Mouse (Mus musculus) embryonic facial prominence, embryonic 14.5 days (tissue): ENCODE results near the gene Med13l. TPM values are rescaled to one million over a fixed set of nuclear protein-coding genes. Genes with fewer than 3 reads are reported as not detected.
A peak's percentile ranks its signal among the peaks of the same experiment; 100 is the strongest.

ENCODE experiments used
- ATAC-seq: fragments of 200-750 bp; cut with Nextera tagmentation; 2 replicates; pipeline ENCODE4 v1.8.0; 2017; ENCODE audit warnings: low read depth, moderate number of reproducible peaks, moderate TSS enrichment
- DNase-seq: peaks from one replicate; pipeline ENCODE4 v3.0.0-alpha.2; 2015; ENCODE audit warnings: low spot score
- H3K27ac ChIP-seq: fragments of 300-500 bp; sonication (generic); replicated peaks from 2 replicates; pipeline ENCODE4 v1.5.1; 2014; ENCODE audit warnings: low read depth, mild to moderate bottlenecking, low read length, moderate library complexity
- H3K27me3 ChIP-seq: fragments of 300-500 bp; sonication (generic); replicated peaks from 2 replicates; pipeline ENCODE4 v1.6.1; 2014; ENCODE audit warnings: low read length; ENCODE audit not compliant: control insufficient read depth, insufficient read depth
- H3K36me3 ChIP-seq: fragments of 300-500 bp; sonication (generic); 2 replicates; pipeline ENCODE4 v1.6.1; 2014; ENCODE audit warnings: low read length, mixed read lengths; ENCODE audit not compliant: control insufficient read depth, insufficient read depth
- H3K4me1 ChIP-seq: fragments of 300-500 bp; sonication (generic); 2 replicates; pipeline ENCODE4 v1.6.1; 2014; ENCODE audit warnings: antibody characterized with exemption, low read length; ENCODE audit not compliant: control insufficient read depth, insufficient read depth
- H3K4me2 ChIP-seq: fragments of 300-500 bp; sonication (generic); 2 replicates; pipeline ENCODE4 v1.6.1; 2014; ENCODE audit warnings: low read depth, mild to moderate bottlenecking, low read length, moderate library complexity, mixed read lengths
- H3K4me3 ChIP-seq: fragments of 300-500 bp; sonication (generic); 2 replicates; pipeline ENCODE4 v1.5.1; 2014; ENCODE audit warnings: low read depth, mild to moderate bottlenecking, low read length
- H3K9ac ChIP-seq: fragments of 300-500 bp; sonication (generic); 2 replicates; pipeline ENCODE4 v1.6.1; 2014; ENCODE audit warnings: low read depth, mild to moderate bottlenecking, low read length, moderate library complexity, mixed read lengths
- H3K9me3 ChIP-seq: fragments of 300-500 bp; sonication (generic); 2 replicates; pipeline ENCODE4 v1.6.1; 2016; ENCODE audit warnings: low read length; ENCODE audit not compliant: control insufficient read depth
- WGBS: fragments of 180-500 bp; shearing (Covaris S2); extraction: QIAGEN DNeasy Blood & Tissue Kit; methylation state at CpG from one replicate; pipeline ENCODE4 v1.1.7; 2014; 5-methylcytosine and 5-hydroxymethylcytosine counted together
- polyA plus RNA-seq: library from polyadenylated mRNA; unstranded; fragments of >200 nt; fragmentation: Nextera tagmentation; extraction: Ambion mirVana; gene quantifications from 2 replicates; pipeline ENCODE4 v1.2.1, GENCODE M21; 2014

The Med13l gene
- polyA plus RNA-seq, 1 experiment from 2014 or later = 16.5 TPM

DNA sequence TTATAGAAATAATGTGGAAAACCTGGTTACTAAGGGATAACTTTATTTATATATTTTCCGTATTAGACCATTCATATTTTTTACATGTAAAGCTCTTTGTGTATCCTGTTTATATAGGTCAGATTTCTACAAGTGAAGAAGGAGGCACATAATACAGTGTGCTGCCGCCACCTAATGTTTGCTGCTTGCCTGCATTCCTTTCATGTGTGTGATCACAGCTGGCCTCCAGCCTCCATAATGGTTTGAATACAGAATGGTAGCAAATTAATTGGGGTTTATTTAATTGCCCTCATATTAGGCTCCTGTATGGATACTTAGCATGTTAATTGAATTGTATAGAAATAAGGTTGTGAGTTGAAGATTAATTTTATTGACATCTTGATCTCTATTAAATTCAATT lies 94.5 kb downstream of the Med13l start:
- DNase-seq (peak; percentile 62), ATAC-seq (peak; percentile 56; the same call in 1 of the 2 replicates)
- Histone ChIP-seq H3K4me1 (peaks cover 3% of the 10 kb centered on the region; the same call in 1 of the 2 replicates), H3K27me3 (no peaks in the 10 kb centered on the region), H3K9me3 (no peaks in the 10 kb centered on the region), H3K4me2 (no peak overlapping the region), H3K27ac (no peak overlapping the region), H3K9ac (no peak overlapping the region), H3K4me3 (no peak overlapping the region), H3K36me3 (no peaks in the 10 kb centered on the region)
- WGBS = 33% methylated on average over 2 of the region's 2 CpGs

DNA sequence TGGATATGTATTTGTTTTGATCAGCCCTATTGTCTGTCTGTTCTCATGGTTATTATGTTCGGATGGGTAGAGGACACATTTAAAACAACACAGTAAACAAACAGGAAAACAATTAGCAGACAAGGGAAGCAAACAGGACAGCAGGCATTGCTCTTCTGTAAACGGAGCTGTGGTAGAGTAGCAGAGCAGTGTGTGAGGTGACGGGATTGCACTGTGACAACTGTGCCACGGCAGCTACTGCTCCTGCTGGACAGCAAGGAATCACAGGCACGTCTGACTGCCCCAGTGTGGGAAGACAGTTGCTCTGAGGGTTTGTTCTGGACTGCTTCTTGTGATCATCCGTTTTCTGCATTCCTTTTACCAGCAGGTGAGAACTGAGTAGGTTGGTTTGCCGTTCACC lies 94.9 kb downstream of the Med13l start:
- no peak overlapping the region for H3K4me3 ChIP-seq
- H3K4me2 ChIP-seq = no peak overlapping the region
- peaks cover 3% of the 10 kb centered on the region; the same call in 1 of the 2 replicates for H3K4me1 ChIP-seq
- 0 out of 2 replicates have a peak overlapping the region, but pooled peaks have one; percentile 9 for H3K27ac ChIP-seq
- H3K9me3 ChIP-seq = no peaks in the 10 kb centered on the region
- no peak for DNase-seq
- H3K36me3 ChIP-seq = no peaks in the 10 kb centered on the region
- 69% methylated on average over 7 of the region's 7 CpGs for WGBS
- H3K27me3 ChIP-seq = no peaks in the 10 kb centered on the region
- no peak overlapping the region for H3K9ac ChIP-seq
- no peak for ATAC-seq

DNA sequence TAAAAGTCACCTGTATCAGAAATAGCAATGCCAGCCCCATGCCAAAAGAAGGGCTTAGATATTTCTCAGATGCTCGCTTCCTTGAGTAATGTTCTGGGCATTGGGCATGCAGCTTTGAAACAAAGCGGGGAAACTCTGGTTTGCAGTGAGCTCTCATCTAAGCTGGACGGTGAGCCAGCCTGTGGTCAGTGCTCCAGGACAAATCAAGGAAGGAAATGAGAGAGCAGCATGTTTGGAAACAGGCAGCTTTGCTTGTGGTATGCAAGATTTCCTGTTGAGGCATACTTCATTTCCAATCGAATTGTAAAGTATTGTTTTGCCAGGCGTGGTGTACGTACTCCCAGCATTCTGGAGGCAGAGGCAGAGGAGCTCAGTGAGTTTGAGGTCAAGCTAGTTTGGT lies 95.5 kb downstream of the Med13l start:
- no peak overlapping the region for H3K4me3 ChIP-seq
- H3K4me2 ChIP-seq = no peak overlapping the region
- no peak overlapping the region for H3K27ac ChIP-seq
- H3K27me3 ChIP-seq = no peaks in the 10 kb centered on the region
- peaks cover 3% of the 10 kb centered on the region; the same call in 1 of the 2 replicates for H3K4me1 ChIP-seq
- ATAC-seq = no peak
- no peaks in the 10 kb centered on the region for H3K36me3 ChIP-seq
- WGBS = 75% methylated on average over 6 of the region's 6 CpGs
- DNase-seq = no peak
- no peak overlapping the region for H3K9ac ChIP-seq
- H3K9me3 ChIP-seq = no peaks in the 10 kb centered on the region

DNA sequence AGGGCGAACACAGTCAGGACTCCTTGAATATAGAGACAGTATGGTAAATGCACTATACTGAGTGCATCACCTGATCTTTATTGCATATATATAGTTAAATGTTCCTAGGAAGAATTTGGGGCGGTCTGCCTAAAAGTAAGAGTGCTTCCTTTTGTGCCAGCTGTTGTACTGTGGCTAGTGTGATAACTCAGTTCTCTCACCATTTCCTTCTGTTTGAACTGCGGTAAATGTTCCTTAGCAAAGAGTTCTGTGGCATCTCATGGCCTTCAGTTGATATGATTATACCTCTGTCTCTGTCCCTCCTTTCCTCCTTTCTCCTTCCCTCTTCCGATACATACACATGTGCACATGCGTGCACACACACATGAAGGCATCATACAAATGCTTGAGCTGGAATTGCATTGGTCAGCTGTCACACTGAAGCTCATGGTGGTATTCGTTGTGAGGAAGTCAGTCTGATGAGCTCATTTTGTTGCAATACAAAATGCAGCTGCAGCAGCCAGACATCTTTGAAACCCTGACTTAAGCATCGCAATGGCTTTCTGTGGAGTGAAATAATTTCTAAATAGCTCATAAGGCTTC lies 97.9 kb downstream of the Med13l start:
- Histone ChIP-seq H3K4me3 (no peak overlapping the region), H3K4me2 (no peak overlapping the region), H3K4me1 (no peaks in the 10 kb centered on the region), H3K9me3 (no peaks in the 10 kb centered on the region), H3K27me3 (no peaks in the 10 kb centered on the region), H3K27ac (no peak overlapping the region), H3K9ac (no peak overlapping the region), H3K36me3 (no peaks in the 10 kb centered on the region)
- ATAC-seq (no peak), DNase-seq (no peak)
- WGBS = 83% methylated on average over 7 of the region's 7 CpGs

DNA sequence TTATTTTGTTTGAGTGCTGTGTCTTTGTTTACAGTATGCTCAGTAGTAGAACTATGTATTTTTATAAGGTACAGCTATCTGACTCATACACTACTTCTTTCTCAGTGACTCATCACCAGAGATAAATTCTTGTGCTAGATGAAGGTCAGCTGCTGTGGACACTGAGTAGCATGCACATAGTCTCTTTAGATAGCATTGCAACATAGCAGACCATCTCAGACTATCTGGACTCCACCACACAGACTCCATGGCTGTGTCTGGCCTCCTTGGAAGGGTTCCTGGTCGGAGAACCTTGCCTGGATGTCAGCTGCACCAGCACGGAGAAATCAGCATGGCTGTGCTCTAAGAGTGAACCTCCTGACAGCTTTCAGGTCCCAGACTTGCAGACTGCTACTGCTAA lies 99.2 kb downstream of the Med13l start:
- no peak for ATAC-seq
- no peaks in the 10 kb centered on the region for H3K27me3 ChIP-seq
- no peak for DNase-seq
- H3K36me3 ChIP-seq = no peaks in the 10 kb centered on the region
- no peaks in the 10 kb centered on the region for H3K9me3 ChIP-seq
- H3K4me1 ChIP-seq = no peaks in the 10 kb centered on the region
- no peak overlapping the region for H3K27ac ChIP-seq
- H3K4me2 ChIP-seq = no peak overlapping the region
- 72% methylated on average over 2 of the region's 2 CpGs for WGBS
- H3K4me3 ChIP-seq = no peak overlapping the region
- no peak overlapping the region for H3K9ac ChIP-seq

DNA sequence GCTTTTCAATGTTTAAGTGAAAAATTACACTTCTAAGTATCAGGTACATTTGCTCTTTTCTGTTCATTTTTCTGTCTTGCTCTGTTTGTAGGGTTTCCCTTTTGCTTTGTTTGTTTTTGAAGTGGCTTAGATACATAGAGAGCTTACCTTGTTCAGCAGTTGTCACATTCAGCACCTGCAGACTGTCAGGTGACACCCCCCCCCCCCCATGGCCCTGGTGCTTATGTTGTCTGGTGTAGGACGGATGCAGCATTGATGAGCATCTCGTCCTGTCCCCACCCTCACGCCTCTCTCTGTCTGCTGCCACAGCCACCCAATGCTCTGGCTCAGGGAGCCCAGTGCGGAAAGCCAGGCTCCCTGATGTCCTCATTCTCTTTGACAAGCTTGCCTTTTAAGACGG lies 101.3 kb downstream of the Med13l start:
- Histone ChIP-seq H3K4me2 (no peak overlapping the region), H3K9ac (no peak overlapping the region), H3K27ac (no peak overlapping the region), H3K9me3 (no peaks in the 10 kb centered on the region), H3K27me3 (no peaks in the 10 kb centered on the region), H3K4me1 (peaks cover 9% of the 10 kb centered on the region), H3K36me3 (0 out of 2 replicates have a peak, but pooled peaks cover 4% of the 10 kb centered on the region), H3K4me3 (no peak overlapping the region)
- WGBS = 73% methylated on average over 5 of the region's 5 CpGs
- no peak for ATAC-seq
- DNase-seq = no peak

DNA sequence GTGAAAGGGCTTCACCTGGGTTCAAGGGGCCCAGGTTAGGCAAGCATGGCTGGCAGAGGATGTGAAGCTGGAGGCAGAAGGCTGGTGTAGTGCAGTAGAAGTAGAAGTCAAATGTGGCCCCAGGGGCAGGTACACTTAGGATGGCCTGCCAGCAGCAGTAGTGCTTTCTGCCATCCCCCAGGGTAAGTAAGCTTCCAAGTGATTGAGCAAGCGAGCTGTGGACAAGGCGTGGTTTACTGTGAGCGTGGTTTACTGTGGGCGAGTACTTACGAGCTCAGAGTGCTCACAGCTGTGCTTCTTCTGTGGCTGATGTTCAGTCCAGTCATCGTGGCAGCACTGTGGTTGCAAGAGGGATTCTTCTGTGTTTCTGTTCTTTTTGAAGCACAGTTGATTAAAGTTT lies 103.5 kb downstream of the Med13l start:
- no peak for ATAC-seq

DNA sequence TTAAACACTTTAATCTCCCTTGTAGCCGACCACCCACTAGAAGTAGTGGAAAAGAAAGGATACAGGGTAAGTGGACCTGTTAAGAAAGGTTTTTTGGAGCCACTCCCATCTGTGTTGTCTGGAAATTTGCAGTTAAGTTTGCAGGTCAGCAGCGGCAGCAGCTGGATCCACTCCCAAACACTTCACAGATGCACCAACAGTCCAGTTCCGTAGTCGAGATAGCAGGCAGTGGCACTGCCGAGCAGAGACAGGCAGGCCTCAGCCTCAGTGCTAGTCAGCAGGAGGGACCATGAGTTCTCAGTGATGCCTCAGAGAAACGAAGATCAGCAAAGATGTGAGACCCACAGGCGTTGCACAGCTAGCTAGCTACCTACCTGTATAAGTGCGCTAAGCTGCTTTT lies 104.5 kb downstream of the Med13l start:
- Histone ChIP-seq H3K9me3 (no peaks in the 10 kb centered on the region), H3K4me3 (no peak overlapping the region), H3K27ac (no peak overlapping the region), H3K9ac (no peak overlapping the region), H3K4me1 (peaks cover 12% of the 10 kb centered on the region), H3K36me3 (0 out of 2 replicates have a peak, but pooled peaks cover 4% of the 10 kb centered on the region), H3K4me2 (no peak overlapping the region), H3K27me3 (no peaks in the 10 kb centered on the region)
- 84% methylated on average over 8 of the region's 8 CpGs for WGBS
- ATAC-seq = no peak
- DNase-seq = no peak

More for the DNA sequence above, 103.5 kb downstream of the Med13l start:
- Histone ChIP-seq H3K27ac (no peak overlapping the region), H3K4me2 (no peak overlapping the region), H3K9me3 (no peaks in the 10 kb centered on the region), H3K36me3 (0 out of 2 replicates have a peak, but pooled peaks cover 4% of the 10 kb centered on the region), H3K27me3 (no peaks in the 10 kb centered on the region), H3K4me1 (peaks cover 12% of the 10 kb centered on the region), H3K4me3 (no peak overlapping the region), H3K9ac (no peak overlapping the region)
- 56% methylated on average over 6 of the region's 6 CpGs for WGBS
- DNase-seq = no peak
